Mouse (Mus musculus): ENCODE measurements at regions not wholly inside any gene's neighbourhood (a gene's known extent, or its start where the extent isn't known, plus 50 kb on each side); places are given as distances from the start of the nearest gene placed in this dataset.

DNA sequence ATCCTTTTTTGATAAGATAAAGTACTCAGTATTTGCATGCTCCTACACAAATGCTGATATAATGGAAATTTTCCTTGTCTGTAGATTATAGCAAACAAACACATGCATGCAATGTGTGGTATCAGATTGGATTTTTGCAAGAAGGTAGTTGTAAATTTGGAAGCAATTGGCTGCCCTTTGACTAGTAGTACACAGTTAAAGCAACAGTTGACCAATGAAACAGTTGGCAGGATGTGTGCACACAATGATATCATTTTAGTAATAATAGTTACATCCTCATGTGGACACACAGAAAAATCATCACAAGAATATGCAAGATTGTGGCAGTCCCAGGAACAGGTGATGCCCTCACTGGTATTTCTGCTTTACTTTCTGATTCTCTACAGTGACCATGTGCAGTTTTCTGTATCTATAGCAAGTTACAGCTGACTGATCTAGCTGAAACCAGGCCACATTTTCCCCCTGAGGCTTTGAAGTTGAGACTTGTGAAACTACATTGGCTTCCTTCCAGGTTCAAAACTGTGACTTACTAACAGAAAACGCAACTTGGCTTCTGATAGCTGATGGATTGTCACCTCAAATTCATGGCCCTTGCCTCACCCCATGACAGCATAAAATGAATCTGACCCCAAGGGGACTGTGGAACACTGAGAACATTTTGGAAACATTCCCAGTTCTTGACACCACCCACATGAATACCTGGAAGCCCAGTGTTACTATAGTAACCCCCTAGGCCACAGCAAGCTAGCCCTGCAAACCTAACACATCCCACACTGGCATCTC lies 136.3 kb upstream of the Gm37988 start:
- no peak for TF ChIP-seq POLR2A (IDR thresholded peaks at IDR 0.05; ENCODE audit: borderline replicate concordance, insufficient read depth, low read length)
- TF ChIP-seq CTCF (IDR thresholded peaks at IDR 0.05; ENCODE audit: borderline replicate concordance, insufficient read depth, low read depth, low read length), result no peak
